Mouse (Mus musculus) embryonic stem cell, embryonic (primary cell): ENCODE measurements around the gene Map6d1.

Experiments used
- CTCF ChIA-PET, 4 experiments: fragments of 300-600 bp in 2 of 4; fragments of 350-600 bp in 2 of 4; sonication (Branson Sonifier 250); formaldehyde crosslinking; loops; one replicate each; lab custom pipeline; 2022; ENCODE audit warnings: inconsistent platforms in 2 of 4; lab: Charles Lee
- POLR2A ChIA-PET, 4 experiments: fragments of 300-600 bp in 2 of 4; fragments of 350-600 bp in 2 of 4; sonication (Branson Sonifier 250); formaldehyde crosslinking; loops; one replicate each; lab custom pipeline; 2022; ENCODE audit warnings: antibody characterized with exemption in 4 of 4, inconsistent platforms in 1 of 4; lab: Charles Lee

Gene Map6d1

GRCm38 (mm10) chr16:20213591-20214226 lies 27.4 kb downstream of the Map6d1 start:
- POLR2A ChIA-PET, result interaction anchor here in 2 of 4 experiments (0.6 to 1.9 kb wide), 16 partner anchors 14 to 453 kb away, joined by 3 to 8 read pairs (median 4); partner anchors contain the start of genes Parl (in 2 of the 2), Abcc5 (in 1 of the 2), B3gnt5 (in 1 of the 2) and Eif2b5 (in 1 of the 2)
- CTCF ChIA-PET, result interaction anchor here (0.6 to 2.3 kb wide), 27 partner anchors 10 to 266 kb away, joined by 3 to 14 read pairs (median 3); partner anchors contain the start of gene Yeats2 (in 1 of the 4)

GRCm38 (mm10) chr16:20199501-20200201 lies 41.5 kb downstream of the Map6d1 start:
- POLR2A ChIA-PET, result interaction anchor here in 3 of 4 experiments (0.5 to 3.0 kb wide), 24 partner anchors 8 to 300 kb away, joined by 3 to 15 read pairs (median 4); partner anchors contain the start of genes Eif2b5 (in 1 of the 3), Map6d1 (in 1 of the 3), Parl (in 1 of the 3) and Yeats2 (in 1 of the 3)
- CTCF ChIA-PET, result interaction anchor here (0.5 to 2.8 kb wide), 11 partner anchors 9 to 1655 kb away, joined by 3 to 14 read pairs (median 4); partner anchors contain the start of gene Map6d1 (in 1 of the 4)

GRCm38 (mm10) chr16:20196962-20197361 lies 44.2 kb downstream of the Map6d1 start:
- CTCF ChIA-PET, result interaction anchor here in 2 of 4 experiments (0.6 kb wide), 2 partner anchors 424 to 502 kb away, joined by 3 read pairs; partner anchors contain the start of gene Camk2n2 (in 1 of the 2)
- POLR2A ChIA-PET, result interaction anchor here in 1 of 4 experiments (1.0 to 3.7 kb wide), 7 partner anchors 9 to 276 kb away, joined by 3 to 16 read pairs (median 7); partner anchors contain the start of gene Parl

- ChIA-PET POLR2A (interaction anchor here in 2 of 4 experiments (0.9 to 3.7 kb wide), 12 partner anchors 10 to 303 kb away, joined by 3 to 16 read pairs (median 4); partner anchors contain the start of genes Eif2b5 (in 1 of the 2), Map6d1 (in 1 of the 2), Parl (in 1 of the 2) and Yeats2 (in 1 of the 2)), CTCF (interaction anchor here (0.5 to 1.6 kb wide), 9 partner anchors 10 to 298 kb away, joined by 3 to 6 read pairs (median 3); partner anchors contain the start of gene Parl (in 1 of the 4))
Observed at GRCm38 (mm10) chr16:20195546-20195945, 45.6 kb downstream of the Map6d1 start.

GRCm38 (mm10) chr16:20192043-20192442 lies 49.1 kb downstream of the Map6d1 start:
- POLR2A ChIA-PET, result interaction anchor here in 3 of 4 experiments (0.6 to 2.2 kb wide), 11 partner anchors 11 to 1407 kb away, joined by 3 to 6 read pairs (median 3); no protein-coding TSS in a partner anchor

GRCm38 (mm10) chr16:20191161-20191882 lies 49.8 kb downstream of the Map6d1 start:
- CTCF ChIA-PET, result interaction anchor here in 2 of 4 experiments (0.6 to 1.0 kb wide), 3 partner anchors 240 to 533 kb away, joined by 3 to 7 read pairs (median 5); no protein-coding TSS in a partner anchor
- POLR2A ChIA-PET, result interaction anchor here in 3 of 4 experiments (0.6 to 3.4 kb wide), 14 partner anchors 9 to 468 kb away, joined by 3 to 21 read pairs (median 4); partner anchors contain the start of gene Parl (in 1 of the 3)

More at GRCm38 (mm10) chr16:20192043-20192442, 49.1 kb downstream of the Map6d1 start:
- CTCF ChIA-PET, result interaction anchor here in 1 of 4 experiments (0.8 kb wide), 1 partner anchor 38 kb away, joined by 3 read pairs; no protein-coding TSS in a partner anchor

- ChIA-PET POLR2A (interaction anchor here in 3 of 4 experiments (0.6 to 2.9 kb wide), 9 partner anchors 11 to 699 kb away, joined by 3 to 16 read pairs (median 5); partner anchors contain the start of gene Eif2b5 (in 1 of the 3)), CTCF (interaction anchor here in 3 of 4 experiments (0.6 to 1.8 kb wide), 13 partner anchors 9 to 1411 kb away, joined by 3 to 7 read pairs (median 3); no protein-coding TSS in a partner anchor)
Observed at GRCm38 (mm10) chr16:20185368-20185767, 55.8 kb downstream of the Map6d1 start.
